Mouse (Mus musculus): ENCODE measurements at regions not wholly inside any gene's neighbourhood (a gene's known extent, or its start where the extent isn't known, plus 50 kb on each side); places are given as distances from the start of the nearest gene placed in this dataset.

- TF ChIP-seq POLR2A (IDR thresholded peaks at IDR 0.05; ENCODE audit: borderline replicate concordance, low read depth, low read length) (no peak), CTCF (IDR thresholded peaks at IDR 0.05; ENCODE audit: low read depth, low read length) (no peak)
Observed at GRCm38 (mm10) chr1:183845135-183845534, 168.0 kb upstream of the Dusp10 start.

Data from bone marrow macrophage, adult 2 months (primary cell).